Mouse (Mus musculus) bone marrow, adult 2 months (tissue): ENCODE measurements at regions not wholly inside any gene's neighbourhood (a gene's known extent, or its start where the extent isn't known, plus 50 kb on each side); places are given as distances from the start of the nearest gene placed in this dataset.

ENCODE experiments used
- H3K27ac ChIP-seq: fragments of 200-500 bp; 2 replicates; pipeline ENCODE4 v1.5.1; 2012; ENCODE audit warnings: low read depth, mild to moderate bottlenecking, control low read depth, inconsistent platforms, low read length; ENCODE audit not compliant: control insufficient read depth, poor library complexity, insufficient read depth
- H3K4me1 ChIP-seq: fragments of 200-500 bp; 2 replicates; pipeline ENCODE4 v1.6.1; 2011; ENCODE audit warnings: low read length; ENCODE audit not compliant: control insufficient read depth, insufficient read depth
- H3K4me3 ChIP-seq: fragments of 200-500 bp; replicated peaks from 2 replicates; pipeline ENCODE3; 2011; ENCODE audit warnings: mild to moderate bottlenecking, low read depth, low read length, control low read depth; ENCODE audit not compliant: control insufficient read depth
- CTCF ChIP-seq: fragments of 200-500 bp; IDR thresholded peaks from 2 replicates; pipeline ENCODE4 v1.5.1; 2011; ENCODE audit warnings: low read length, control low read depth; ENCODE audit not compliant: control insufficient read depth, insufficient read depth
- POLR2A ChIP-seq: fragments of 200-500 bp; IDR thresholded peaks from 2 replicates; pipeline ENCODE4 v1.6.1; 2011; ENCODE audit warnings: low read depth, mild to moderate bottlenecking, control low read depth, low read length, borderline replicate concordance; ENCODE audit not compliant: control insufficient read depth
- WGBS: fragments of 180-500 bp; shearing (Covaris S2); methylation state at CpG from one replicate; pipeline ENCODE4 v1.1.7; 2018; 5-methylcytosine and 5-hydroxymethylcytosine counted together

DNA sequence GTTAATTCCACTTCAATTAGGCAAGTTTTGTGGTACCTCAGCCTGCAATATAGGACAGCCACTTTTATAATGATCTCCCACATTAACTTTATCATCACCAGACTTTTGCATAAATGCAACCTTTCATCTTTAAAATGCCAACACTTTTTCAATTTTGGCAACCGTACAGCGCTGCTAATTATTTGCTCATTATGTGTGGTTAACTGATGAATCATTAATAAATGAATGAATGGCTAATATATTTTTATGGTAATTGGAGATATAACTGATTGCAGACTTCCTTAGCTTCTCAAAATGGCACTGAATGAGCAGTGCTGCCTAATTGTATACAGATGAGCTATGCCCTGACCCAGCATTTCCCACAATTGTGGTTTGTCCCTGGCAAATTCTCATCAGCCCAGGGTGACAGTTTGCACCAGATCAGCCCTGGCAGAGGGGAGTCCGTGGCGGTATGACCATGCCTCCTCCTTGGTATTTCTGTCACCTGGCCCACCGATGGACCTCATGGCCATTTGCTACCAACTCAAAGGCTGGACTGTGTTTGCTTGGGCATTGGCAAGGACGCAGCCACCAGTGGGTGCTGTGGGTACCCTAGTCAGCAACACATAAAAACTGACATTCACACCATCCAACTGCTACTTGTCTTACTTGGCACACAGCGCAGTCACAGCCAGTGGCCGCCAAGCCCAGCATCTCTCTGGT lies 173.7 kb upstream of the Lmo4 start:
- TF ChIP-seq POLR2A, result no peak
- TF ChIP-seq CTCF, result no peak
- Histone ChIP-seq H3K4me3 (no peak overlapping the region), H3K27ac (no peak overlapping the region), H3K4me1 (peaks cover 2% of the 10 kb centered on the region)
- 72% methylated on average over 8 of the region's 8 CpGs for WGBS

DNA sequence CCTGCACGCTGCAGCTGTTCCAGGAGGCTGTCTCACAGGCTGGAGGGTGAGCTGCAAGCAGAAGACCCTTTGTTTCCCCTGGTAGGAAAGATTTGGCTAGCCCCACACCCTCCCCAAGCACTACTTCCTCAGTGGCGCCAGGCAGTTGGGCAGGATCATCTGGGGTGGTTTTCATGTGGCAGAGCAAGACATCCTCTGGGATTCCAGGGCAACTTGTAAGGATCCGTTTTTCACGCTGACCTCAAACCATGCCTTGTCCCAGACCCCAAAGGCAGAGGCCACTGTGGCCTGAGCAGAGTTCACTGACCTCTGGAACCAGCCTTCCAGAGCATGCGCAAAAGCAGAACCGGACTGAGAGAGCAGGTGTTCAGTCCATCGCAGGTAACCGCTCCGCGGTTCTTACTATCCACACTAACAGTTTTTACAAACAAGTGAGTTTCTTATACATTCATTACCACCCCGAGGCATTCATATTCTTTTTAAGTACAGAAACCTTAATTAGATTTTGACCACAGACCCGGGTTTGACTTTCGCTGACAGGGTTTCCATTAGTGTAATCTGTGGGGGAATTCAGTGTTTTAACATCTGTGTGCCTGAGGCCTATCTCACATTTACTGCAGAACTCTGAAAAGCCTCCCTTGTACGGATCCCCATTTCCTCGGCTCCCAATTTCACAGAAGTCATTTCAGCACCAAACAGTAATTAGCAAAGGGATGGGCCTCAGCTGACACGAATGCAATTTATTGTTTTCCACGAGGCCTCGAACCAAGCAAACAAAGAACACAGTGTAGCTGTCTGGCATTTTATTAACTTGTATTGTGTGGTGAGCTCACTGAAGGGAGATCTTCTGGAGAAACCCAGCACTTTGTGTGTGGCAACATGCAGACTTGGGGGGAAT lies 172.9 kb upstream of the Lmo4 start:
- Histone ChIP-seq H3K4me1 (peaks cover 2% of the 10 kb centered on the region), H3K27ac (no peak overlapping the region), H3K4me3 (no peak overlapping the region)
- WGBS, result 59% methylated on average over 18 of the region's 18 CpGs
- TF ChIP-seq POLR2A (no peak), CTCF (no peak)

DNA sequence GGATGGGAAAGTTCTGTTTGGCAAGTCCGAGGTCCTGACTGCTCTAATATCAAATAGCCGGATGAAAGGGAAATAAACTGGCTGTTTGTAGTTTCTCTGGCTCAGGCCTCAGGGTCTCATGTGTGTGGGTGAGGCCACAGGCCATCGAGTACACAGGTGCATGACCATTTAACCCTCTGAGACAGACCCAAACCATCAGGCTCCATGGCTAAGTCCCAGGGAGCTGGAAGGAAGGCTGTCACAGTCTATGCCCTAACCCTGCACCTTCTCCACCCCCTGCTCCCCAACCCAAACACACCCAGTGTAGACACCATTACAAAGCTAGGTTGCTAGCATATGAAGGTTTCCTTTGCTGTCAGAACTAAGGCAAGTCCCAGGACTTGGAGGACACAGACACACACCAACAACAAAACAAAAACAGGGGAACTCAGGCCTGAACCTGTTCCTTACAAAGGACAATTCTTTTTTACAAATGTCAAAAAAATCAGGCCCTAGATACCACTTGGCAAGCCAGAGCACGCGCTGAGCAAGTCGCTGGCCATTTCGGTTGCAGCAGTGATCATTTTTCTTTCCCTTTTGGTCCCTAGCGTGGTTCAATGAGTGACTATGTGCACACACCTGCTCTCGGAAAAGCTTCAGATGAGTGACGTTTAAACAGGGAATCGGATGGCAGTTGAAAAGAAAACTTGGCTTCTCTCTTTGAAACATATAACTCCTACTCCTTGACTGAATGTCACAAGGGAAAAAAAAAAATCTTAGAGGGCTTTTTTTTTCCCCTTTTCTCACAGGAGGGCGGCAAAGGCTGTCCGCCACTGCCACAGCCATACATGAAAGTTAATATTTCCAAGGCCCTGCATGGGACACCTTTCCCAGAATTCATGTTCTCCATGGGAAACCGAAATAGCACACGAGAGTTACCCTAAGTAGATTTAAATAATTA lies 171.7 kb upstream of the Lmo4 start:
- WGBS, result 71% methylated on average over 15 of the region's 15 CpGs
- Histone ChIP-seq H3K27ac (no peak overlapping the region), H3K4me3 (no peak overlapping the region), H3K4me1 (peaks cover 2% of the 10 kb centered on the region)
- no peak for TF ChIP-seq POLR2A
- TF ChIP-seq CTCF, result no peak

DNA sequence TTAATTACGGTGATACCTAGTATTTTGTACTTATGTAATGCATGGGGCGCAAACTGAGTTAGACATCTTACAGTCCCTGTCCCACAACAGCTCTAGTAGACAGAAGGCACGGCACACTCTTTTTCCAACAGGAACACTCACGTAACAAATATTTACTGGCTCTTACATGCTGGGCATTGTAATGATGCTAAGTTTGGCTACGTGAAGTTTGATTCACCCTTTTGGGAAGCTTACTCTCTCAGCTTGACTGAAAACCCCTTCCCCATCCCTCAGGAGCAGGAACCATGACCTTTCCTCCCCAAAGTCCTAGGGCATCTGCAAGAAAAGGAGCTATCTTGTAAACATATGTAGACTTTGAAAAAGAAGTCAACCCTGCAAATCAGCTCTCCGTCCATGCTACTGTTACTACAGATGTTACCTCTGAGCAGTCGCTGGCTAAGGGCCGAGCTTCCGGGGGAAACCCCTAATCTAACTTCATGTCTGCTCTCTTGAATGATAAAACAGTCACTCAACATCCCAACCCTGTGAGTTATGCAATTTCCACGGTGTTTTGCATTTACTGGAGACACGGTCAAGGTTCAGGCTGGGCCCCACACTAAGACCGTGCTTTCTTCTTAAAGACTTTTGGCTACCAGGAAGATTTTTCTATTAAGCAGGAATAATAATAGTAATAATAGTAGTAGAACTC lies 170.8 kb upstream of the Lmo4 start:
- whole genome bisulfite sequencing, result 36% methylated on average over 12 of the region's 12 CpGs
- TF ChIP-seq CTCF (no peak), POLR2A (no peak)
- no peak overlapping the region for H3K4me3 ChIP-seq
- no peak overlapping the region for H3K27ac ChIP-seq
- H3K4me1 ChIP-seq, result peaks cover 2% of the 10 kb centered on the region

DNA sequence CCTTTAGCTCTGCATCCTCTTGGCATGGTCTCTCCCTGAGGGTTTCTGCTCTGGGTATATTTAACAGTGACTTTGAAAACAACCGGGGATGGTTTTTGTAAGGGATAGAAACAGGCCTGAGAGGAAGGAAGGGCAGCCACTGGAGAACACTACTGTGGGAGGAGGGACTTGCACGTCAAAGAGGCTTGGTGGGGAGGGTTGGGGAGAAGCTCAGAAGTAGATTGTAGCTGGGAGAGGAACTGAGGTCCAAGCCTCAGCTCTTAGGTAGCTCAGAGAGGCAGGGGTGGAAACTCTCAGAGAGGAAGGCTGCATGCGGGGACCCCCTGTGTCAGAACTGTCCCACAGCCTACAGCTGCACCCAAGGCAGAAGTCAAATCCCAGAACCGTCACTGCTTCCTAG lies 163.3 kb upstream of the Lmo4 start:
- Histone ChIP-seq H3K4me3 (no peak overlapping the region), H3K27ac (no peak overlapping the region), H3K4me1 (peaks cover 1% of the 10 kb centered on the region; the same call in 1 of the 2 replicates)
- 23% methylated on average over 4 of the region's 4 CpGs for WGBS
- TF ChIP-seq CTCF (no peak), POLR2A (no peak)

DNA sequence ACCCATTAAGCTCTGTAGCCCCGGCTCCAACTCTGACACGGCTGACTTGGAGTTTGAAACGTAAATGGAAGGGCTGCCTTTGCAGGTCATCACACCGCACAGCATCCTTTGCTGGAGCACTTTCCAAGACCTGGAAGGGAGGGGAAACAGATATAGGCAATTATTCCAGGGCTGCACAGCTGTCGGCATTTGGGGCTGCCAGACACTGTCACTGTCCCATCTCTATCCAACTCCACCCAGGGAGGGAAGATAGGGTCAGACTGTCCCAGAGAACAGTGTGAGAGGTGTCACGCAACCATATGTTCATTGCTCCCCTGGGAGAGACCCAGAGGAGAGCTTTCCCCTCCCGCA lies 162.7 kb upstream of the Lmo4 start:
- WGBS, result 68% methylated on average over 7 of the region's 7 CpGs
- TF ChIP-seq CTCF, result no peak
- TF ChIP-seq POLR2A, result no peak
- Histone ChIP-seq H3K4me3 (no peak overlapping the region), H3K4me1 (peaks cover 1% of the 10 kb centered on the region; the same call in 1 of the 2 replicates), H3K27ac (no peak overlapping the region)

DNA sequence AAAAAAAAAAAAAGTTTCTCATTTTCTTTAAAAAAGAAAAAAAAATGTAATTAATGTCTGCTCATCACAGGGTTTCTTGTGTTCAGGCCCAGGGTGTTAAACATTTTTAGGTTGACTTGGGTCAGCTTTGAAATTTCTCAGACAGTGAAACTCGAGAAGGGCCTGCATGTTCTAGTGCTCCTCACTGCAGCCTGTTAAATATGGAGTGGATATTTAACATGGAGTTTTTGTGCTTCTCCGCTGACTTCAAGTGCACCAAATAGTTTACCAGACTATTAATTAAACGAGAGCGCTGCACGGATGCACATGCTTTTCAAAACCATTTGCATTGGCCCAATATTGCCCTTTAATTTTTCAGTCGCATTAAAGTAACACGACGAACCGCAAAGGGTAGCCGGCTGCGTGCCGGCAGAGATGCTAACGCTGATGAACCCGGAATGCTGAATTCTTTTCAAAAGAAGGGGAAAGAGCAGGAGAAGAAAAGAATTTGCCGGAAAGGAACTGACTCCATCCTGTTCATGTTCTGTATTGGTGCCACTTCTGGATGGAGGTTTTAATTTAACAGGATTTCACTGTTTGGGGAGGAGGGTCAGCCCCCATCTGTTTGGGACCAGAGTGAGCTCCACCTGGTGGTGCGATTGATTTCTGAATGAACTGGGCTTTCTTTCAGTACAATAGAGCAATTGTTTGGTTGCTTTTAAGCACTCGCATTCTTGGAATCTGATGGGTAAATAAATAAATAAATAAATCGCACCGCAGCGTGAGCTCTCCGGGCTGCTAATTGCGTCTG lies 162.2 kb upstream of the Lmo4 start:
- WGBS, result 67% methylated on average over 22 of the region's 22 CpGs
- H3K4me1 ChIP-seq, result peaks cover 1% of the 10 kb centered on the region; the same call in 1 of the 2 replicates
- no peak overlapping the region for H3K27ac ChIP-seq
- no peak for TF ChIP-seq POLR2A
- no peak for TF ChIP-seq CTCF
- no peak overlapping the region for H3K4me3 ChIP-seq
